Mouse (Mus musculus) megakaryocyte-erythroid progenitor cell, adult 5-6 weeks (primary cell): ENCODE measurements around the gene Gm13283. TPM values are rescaled to one million over a fixed set of nuclear protein-coding genes. Genes with fewer than 3 reads are reported as not detected.

Experiments used
- total RNA-seq, 2 experiments: library from RNA; stranded (forward) in 1 of 2; stranded (reverse) in 1 of 2; fragments of 200-1000, 215-1000 nt in 1 of 2; fragments of >200 nt in 1 of 2; fragmentation: Nextera tagmentation in 1 of 2; gene quantifications; 2 replicates each; pipeline ENCODE4 v1.2.3; 2014 to 2017

Gene Gm13283
- total RNA-seq, 2 experiments from 2014 or later, result not detected

Other genes starting within 250 kb of the Gm13283 start
Only the 30 nearest of the 32 such genes appear.
- not detected in 2 replicates for gene Ifna14, start 188.3 kb upstream of the Gm13283 start, total RNA-seq (2014; fragmentation: Nextera tagmentation)
- not detected in 2 replicates for gene Ifna14, start 188.3 kb upstream of the Gm13283 start, total RNA-seq (2017)
- gene Ifna9, start 167.7 kb upstream of the Gm13283 start, total RNA-seq (2014; fragmentation: Nextera tagmentation), result not detected in 2 replicates
- gene Ifna9, start 167.7 kb upstream of the Gm13283 start, total RNA-seq (2017), result not detected in 2 replicates
- not detected in 2 replicates for gene Ifna12, start 156.7 kb upstream of the Gm13283 start, total RNA-seq (2014; fragmentation: Nextera tagmentation)
- not detected in 2 replicates for gene Ifna12, start 156.7 kb upstream of the Gm13283 start, total RNA-seq (2017)
- gene C87499, start 125.7 kb upstream of the Gm13283 start, total RNA-seq (2014; fragmentation: Nextera tagmentation), result not detected in 2 replicates
- gene C87499, start 125.7 kb upstream of the Gm13283 start, total RNA-seq (2017), result not detected in 2 replicates
- not detected in 2 replicates for gene Ifna13, start 115.7 kb upstream of the Gm13283 start, total RNA-seq (2014; fragmentation: Nextera tagmentation)
- gene Ifna13, start 115.7 kb upstream of the Gm13283 start, total RNA-seq (2017), result not detected in 2 replicates
- gene Ifna16, start 83.2 kb upstream of the Gm13283 start, total RNA-seq (2014; fragmentation: Nextera tagmentation), result not detected in 2 replicates
- not detected in 2 replicates for gene Ifna16, start 83.2 kb upstream of the Gm13283 start, total RNA-seq (2017)
- gene Ifna2, start 76.2 kb upstream of the Gm13283 start, total RNA-seq (2014; fragmentation: Nextera tagmentation), result not detected in 2 replicates
- gene Ifna2, start 76.2 kb upstream of the Gm13283 start, total RNA-seq (2017), result not detected in 2 replicates
- not detected in 2 replicates for gene Ifnab, start 68.8 kb upstream of the Gm13283 start, total RNA-seq (2014; fragmentation: Nextera tagmentation)
- not detected in 2 replicates for gene Ifnab, start 68.8 kb upstream of the Gm13283 start, total RNA-seq (2017)
- gene Gm26566, start 38.3 kb upstream of the Gm13283 start, total RNA-seq (2014; fragmentation: Nextera tagmentation), result not detected in 2 replicates
- gene Gm26566, start 38.3 kb upstream of the Gm13283 start, total RNA-seq (2017), result 1.1 and 1.5 TPM in 2 replicates
- gene Klhl9, start 37.7 kb upstream of the Gm13283 start, total RNA-seq (2014; fragmentation: Nextera tagmentation), result 37.1 and 50.0 TPM in 2 replicates
- 67.3 and 88.5 TPM in 2 replicates for gene Klhl9, start 37.7 kb upstream of the Gm13283 start, total RNA-seq (2017)
- not detected in 2 replicates for gene Gm13271, start 5.3 kb upstream of the Gm13283 start, total RNA-seq (2014; fragmentation: Nextera tagmentation)
- not detected in 2 replicates for gene Gm13271, start 5.3 kb upstream of the Gm13283 start, total RNA-seq (2017)
- not detected in 2 replicates for gene Gm13290, start 13.7 kb downstream of the Gm13283 start, total RNA-seq (2014; fragmentation: Nextera tagmentation)
- not detected in 2 replicates for gene Gm13290, start 13.7 kb downstream of the Gm13283 start, total RNA-seq (2017)
- gene Gm13289, start 16.8 kb downstream of the Gm13283 start, total RNA-seq (2014; fragmentation: Nextera tagmentation), result not detected in 2 replicates
- not detected in 2 replicates for gene Gm13289, start 16.8 kb downstream of the Gm13283 start, total RNA-seq (2017)
- not detected in 2 replicates for gene Gm13272, start 19.7 kb downstream of the Gm13283 start, total RNA-seq (2014; fragmentation: Nextera tagmentation)
- not detected in 2 replicates for gene Gm13272, start 19.7 kb downstream of the Gm13283 start, total RNA-seq (2017)
- gene Ifnz, start 22.0 kb downstream of the Gm13283 start, total RNA-seq (2014; fragmentation: Nextera tagmentation), result 0.57 TPM in 1 of 2 replicates, not detected in the other
- 0.11 TPM in 1 of 2 replicates, not detected in the other for gene Ifnz, start 22.0 kb downstream of the Gm13283 start, total RNA-seq (2017)
- not detected in 2 replicates for gene Gm13276, start 25.6 kb downstream of the Gm13283 start, total RNA-seq (2014; fragmentation: Nextera tagmentation)
- gene Gm13276, start 25.6 kb downstream of the Gm13283 start, total RNA-seq (2017), result 1.6 TPM in 1 of 2 replicates, not detected in the other
- gene Gm13277, start 28.5 kb downstream of the Gm13283 start, total RNA-seq (2014; fragmentation: Nextera tagmentation), result not detected in 2 replicates
- not detected in 2 replicates for gene Gm13277, start 28.5 kb downstream of the Gm13283 start, total RNA-seq (2017)
- gene Gm13278, start 31.4 kb downstream of the Gm13283 start, total RNA-seq (2014; fragmentation: Nextera tagmentation), result not detected in 2 replicates
- gene Gm13278, start 31.4 kb downstream of the Gm13283 start, total RNA-seq (2017), result not detected in 2 replicates
- gene Gm13275, start 34.4 kb downstream of the Gm13283 start, total RNA-seq (2014; fragmentation: Nextera tagmentation), result not detected in 2 replicates
- gene Gm13275, start 34.4 kb downstream of the Gm13283 start, total RNA-seq (2017), result not detected in 2 replicates
- gene Gm13279, start 37.3 kb downstream of the Gm13283 start, total RNA-seq (2014; fragmentation: Nextera tagmentation), result not detected in 2 replicates
- gene Gm13279, start 37.3 kb downstream of the Gm13283 start, total RNA-seq (2017), result not detected in 2 replicates
- gene Gm13285, start 39.5 kb downstream of the Gm13283 start, total RNA-seq (2014; fragmentation: Nextera tagmentation), result not detected in 2 replicates
- not detected in 2 replicates for gene Gm13285, start 39.5 kb downstream of the Gm13283 start, total RNA-seq (2017)
- not detected in 2 replicates for gene Gm13287, start 43.1 kb downstream of the Gm13283 start, total RNA-seq (2014; fragmentation: Nextera tagmentation)
- gene Gm13287, start 43.1 kb downstream of the Gm13283 start, total RNA-seq (2017), result not detected in 2 replicates
- not detected in 2 replicates for gene Gm13288, start 45.4 kb downstream of the Gm13283 start, total RNA-seq (2014; fragmentation: Nextera tagmentation)
- 1.2 TPM in 1 of 2 replicates, not detected in the other for gene Gm13288, start 45.4 kb downstream of the Gm13283 start, total RNA-seq (2017)
- gene Ifna7, start 56.1 kb downstream of the Gm13283 start, total RNA-seq (2014; fragmentation: Nextera tagmentation), result not detected in 2 replicates
- gene Ifna7, start 56.1 kb downstream of the Gm13283 start, total RNA-seq (2017), result not detected in 2 replicates
- gene Ifna11, start 59.8 kb downstream of the Gm13283 start, total RNA-seq (2014; fragmentation: Nextera tagmentation), result not detected in 2 replicates
- not detected in 2 replicates for gene Ifna11, start 59.8 kb downstream of the Gm13283 start, total RNA-seq (2017)
- not detected in 2 replicates for gene Ifna6, start 67.3 kb downstream of the Gm13283 start, total RNA-seq (2014; fragmentation: Nextera tagmentation)
- not detected in 2 replicates for gene Ifna6, start 67.3 kb downstream of the Gm13283 start, total RNA-seq (2017)
- gene Ifna5, start 75.4 kb downstream of the Gm13283 start, total RNA-seq (2014; fragmentation: Nextera tagmentation), result not detected in 2 replicates
- not detected in 2 replicates for gene Ifna5, start 75.4 kb downstream of the Gm13283 start, total RNA-seq (2017)
- not detected in 2 replicates for gene Ifna4, start 81.7 kb downstream of the Gm13283 start, total RNA-seq (2014; fragmentation: Nextera tagmentation)
- not detected in 2 replicates for gene Ifna4, start 81.7 kb downstream of the Gm13283 start, total RNA-seq (2017)
- gene Ifna1, start 90.0 kb downstream of the Gm13283 start, total RNA-seq (2014; fragmentation: Nextera tagmentation), result not detected in 2 replicates
- not detected in 2 replicates for gene Ifna1, start 90.0 kb downstream of the Gm13283 start, total RNA-seq (2017)
- not detected in 2 replicates for gene Ifne, start 120.1 kb downstream of the Gm13283 start, total RNA-seq (2014; fragmentation: Nextera tagmentation)
- not detected in 2 replicates for gene Ifne, start 120.1 kb downstream of the Gm13283 start, total RNA-seq (2017)